Comparison of ENCODE assay signal across 21 mouse cellular contexts in genomic region chr6:17882943-17883342, GRCm38 (mm10).
DNase-seq lines count a peak whose midpoint lies in the region; ATAC-seq and TF ChIP-seq lines count a peak whose summit lies in the region.
"Had no signal": no experiment of that assay in that cellular context is flagged by ENCODE, and none has a peak within 500 bp of the region (broad histone marks: within the 10 kb centered on the region; RNA-seq: fewer than 3 reads in every experiment).

No protein-coding gene starts in this region.

- no peak overlapping the region for H3K4me2 ChIP-seq in intestine, embryonic 15.5 days (replicated peaks)
- no peak overlapping the region for H3K4me2 ChIP-seq in intestine, postnatal 0 days (replicated peaks; ENCODE audit: low read depth)
- H3K4me2 ChIP-seq in stomach, postnatal 0 days (replicated peaks; ENCODE audit: low read depth) = no peak overlapping the region
- H3K4me2 ChIP-seq in midbrain, embryonic 13.5 days (replicated peaks) = no peak overlapping the region
- H3K4me2 ChIP-seq: embryonic facial prominence, embryonic 12.5 days; forebrain, embryonic 12.5 days had no signal

- ATAC-seq in intestine, embryonic 15.5 days = peak; percentile 95
- ATAC-seq in intestine, postnatal 0 days = peak; percentile 81
- peak; percentile 89 for ATAC-seq in stomach, postnatal 0 days (ENCODE audit: low FRiP score, low TSS enrichment)
- no peak for ATAC-seq in midbrain, embryonic 13.5 days
- ATAC-seq: activated CD4-positive, CD25-positive, alpha-beta regulatory T cell, adult 4 months; forebrain, embryonic 14.5 days; forebrain, embryonic 16.5 days; Patski had no signal

- DNase-seq in stomach, postnatal 0 days (ENCODE audit: low spot score) = no peak
- no peak for DNase-seq in cerebellum, postnatal 14 days
- no peak for DNase-seq in layer of hippocampus, adult 18-20 months (ENCODE audit: low spot score in 2 of 2)
- DNase-seq: adrenal gland, adult 8-10 months; adrenal gland, postnatal 14 days; adrenal gland, postnatal 36 days; cerebellum, adult 11-12 months; cerebellum, adult 2 months; cerebellum, adult 9-10 months; cerebellum, postnatal 10 days; cerebellum, postnatal 36 days had no signal

- no peak overlapping the region for H3K9ac ChIP-seq in intestine, embryonic 15.5 days
- no peak overlapping the region for H3K9ac ChIP-seq in intestine, postnatal 0 days (ENCODE audit: low read depth, low read length)
- H3K9ac ChIP-seq in stomach, postnatal 0 days (ENCODE audit: low read length) = no peak overlapping the region
- no peak overlapping the region for H3K9ac ChIP-seq in midbrain, embryonic 13.5 days (replicated peaks)
- H3K9ac ChIP-seq: embryonic facial prominence, embryonic 12.5 days; forebrain, embryonic 12.5 days had no signal

- no peaks in the 10 kb centered on the region for H3K9me3 ChIP-seq in intestine, embryonic 15.5 days
- no peaks in the 10 kb centered on the region for H3K9me3 ChIP-seq in intestine, postnatal 0 days (ENCODE audit: control insufficient read depth)
- no peaks in the 10 kb centered on the region for H3K9me3 ChIP-seq in stomach, postnatal 0 days (ENCODE audit: control insufficient read depth, low read length)
- no peaks in the 10 kb centered on the region for H3K9me3 ChIP-seq in midbrain, embryonic 13.5 days
- H3K9me3 ChIP-seq: embryonic facial prominence, embryonic 10.5 days; embryonic facial prominence, embryonic 12.5 days; forebrain, embryonic 12.5 days had no signal

- H3K4me3 ChIP-seq in intestine, embryonic 15.5 days (replicated peaks) = no peak overlapping the region
- H3K4me3 ChIP-seq in intestine, postnatal 0 days (ENCODE audit: low read depth, low read length) = no peak overlapping the region
- no peak overlapping the region for H3K4me3 ChIP-seq in stomach, postnatal 0 days (ENCODE audit: low read depth, low read length)
- H3K4me3 ChIP-seq in midbrain, embryonic 13.5 days (replicated peaks) = no peak overlapping the region
- H3K4me3 ChIP-seq: embryonic facial prominence, embryonic 10.5 days; embryonic facial prominence, embryonic 12.5 days; forebrain, embryonic 12.5 days had no signal

- no peak for TF ChIP-seq CTCF in intestine, postnatal 0 days (IDR thresholded peaks at IDR 0.05; ENCODE audit: low read depth)
- TF ChIP-seq CTCF in stomach, postnatal 0 days (IDR thresholded peaks at IDR 0.05; ENCODE audit: low read depth) = no peak

- H3K27me3 ChIP-seq in intestine, embryonic 15.5 days (replicated peaks) = no peaks in the 10 kb centered on the region
- H3K27me3 ChIP-seq in intestine, postnatal 0 days (replicated peaks; ENCODE audit: control insufficient read depth, insufficient read depth, low read length) = no peaks in the 10 kb centered on the region
- H3K27me3 ChIP-seq in stomach, postnatal 0 days (ENCODE audit: control insufficient read depth, insufficient read depth, low read length) = no peaks in the 10 kb centered on the region
- no peaks in the 10 kb centered on the region for H3K27me3 ChIP-seq in midbrain, embryonic 13.5 days
- H3K27me3 ChIP-seq: embryonic facial prominence, embryonic 12.5 days; forebrain, embryonic 12.5 days; Patski had no signal

- no peaks in the 10 kb centered on the region for H3K4me1 ChIP-seq in intestine, embryonic 15.5 days (replicated peaks)
- H3K4me1 ChIP-seq in intestine, postnatal 0 days (replicated peaks; ENCODE audit: control insufficient read depth, insufficient read depth, low read length) = no peaks in the 10 kb centered on the region
- no peaks in the 10 kb centered on the region for H3K4me1 ChIP-seq in stomach, postnatal 0 days (replicated peaks; ENCODE audit: control insufficient read depth, insufficient read depth)
- H3K4me1 ChIP-seq in midbrain, embryonic 13.5 days (replicated peaks) = no peaks in the 10 kb centered on the region
- H3K4me1 ChIP-seq: embryonic facial prominence, embryonic 10.5 days; embryonic facial prominence, embryonic 12.5 days; forebrain, embryonic 12.5 days had no signal

- no peak overlapping the region for H3K27ac ChIP-seq in intestine, embryonic 15.5 days
- no peak overlapping the region for H3K27ac ChIP-seq in intestine, postnatal 0 days (ENCODE audit: low read depth, low read length)
- no peak overlapping the region for H3K27ac ChIP-seq in stomach, postnatal 0 days (replicated peaks)
- H3K27ac ChIP-seq in midbrain, embryonic 13.5 days = no peak overlapping the region
- H3K27ac ChIP-seq: embryonic facial prominence, embryonic 10.5 days; embryonic facial prominence, embryonic 12.5 days; forebrain, embryonic 12.5 days had no signal

- no peak for TF ChIP-seq EP300 in stomach, postnatal 0 days (optimal IDR thresholded peaks at IDR 0.05)

- H3K36me3 ChIP-seq in intestine, embryonic 15.5 days = no peaks in the 10 kb centered on the region
- H3K36me3 ChIP-seq in intestine, postnatal 0 days (ENCODE audit: control insufficient read depth, insufficient read depth) = 0 out of 2 replicates have a peak, but pooled peaks cover 4% of the 10 kb centered on the region
- no peaks in the 10 kb centered on the region for H3K36me3 ChIP-seq in stomach, postnatal 0 days (ENCODE audit: control insufficient read depth, insufficient read depth, low read length)
- peaks cover 41% of the 10 kb centered on the region for H3K36me3 ChIP-seq in midbrain, embryonic 13.5 days
